Mouse (Mus musculus) left cerebral cortex, adult 9 months (tissue): ENCODE data around the gene Shq1.

Experiments used
- DNase-seq, 2 experiments: peaks; one replicate each; pipeline ENCODE4 v3.0.0; 2022; ENCODE audit warnings: low spot score in 2 of 2

The Shq1 gene

GRCm38 (mm10) chr6:100668858-100669257 lies 2.1 kb downstream of the Shq1 start:
- DNase-seq: no peak

DNA sequence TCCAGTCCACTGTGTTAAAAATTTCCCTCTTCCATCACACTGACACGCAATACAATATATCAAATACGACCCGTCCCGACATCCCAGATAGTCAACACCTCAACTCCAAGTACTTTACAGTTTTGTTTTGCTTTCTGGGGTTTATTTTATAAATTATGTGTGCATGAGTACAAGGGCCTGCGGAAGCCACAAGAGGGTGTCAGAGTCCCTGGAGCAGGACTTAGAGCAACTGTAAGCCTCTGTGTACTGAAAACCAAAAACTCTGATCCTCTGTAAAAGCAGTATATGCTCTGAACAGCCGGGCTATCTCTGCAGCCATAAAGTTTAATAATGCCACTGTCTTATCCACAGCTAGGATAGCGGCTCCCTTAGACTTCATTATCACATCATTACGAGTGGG lies 3.3 kb downstream of the Shq1 start:
- DNase-seq: no peak

- DNase-seq: no peak
These were observed 8.7 kb downstream of the Shq1 start for GRCm38 (mm10) chr6:100662224-100662623.

DNA sequence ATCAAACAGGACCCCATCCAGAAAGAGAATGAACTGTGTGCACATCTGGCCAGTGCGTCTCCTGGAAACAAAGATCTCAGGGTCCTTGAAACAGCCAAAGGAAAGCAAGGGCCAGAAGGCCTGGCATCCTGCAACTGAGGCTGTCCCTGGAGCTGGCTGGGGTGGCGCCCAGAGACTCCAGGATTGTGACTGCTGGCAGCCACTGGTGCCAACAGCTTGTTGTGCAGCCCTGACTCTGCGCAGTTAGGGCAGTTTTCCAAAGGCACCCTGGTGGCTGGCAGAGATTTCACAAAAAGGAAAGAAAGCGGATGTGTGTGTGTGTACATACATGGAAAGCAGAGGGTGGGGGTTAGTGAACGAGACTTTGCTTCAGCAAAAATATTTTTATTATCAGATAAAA lies 10.6 kb downstream of the Shq1 start:
- peak in 1 of 2 experiments; percentile 56 for DNase-seq

- DNase-seq: no peak
These were observed 18.4 kb downstream of the Shq1 start for GRCm38 (mm10) chr6:100652535-100652934.

- no peak for DNase-seq
These were observed 23.8 kb downstream of the Shq1 start for GRCm38 (mm10) chr6:100647196-100647595.

DNA sequence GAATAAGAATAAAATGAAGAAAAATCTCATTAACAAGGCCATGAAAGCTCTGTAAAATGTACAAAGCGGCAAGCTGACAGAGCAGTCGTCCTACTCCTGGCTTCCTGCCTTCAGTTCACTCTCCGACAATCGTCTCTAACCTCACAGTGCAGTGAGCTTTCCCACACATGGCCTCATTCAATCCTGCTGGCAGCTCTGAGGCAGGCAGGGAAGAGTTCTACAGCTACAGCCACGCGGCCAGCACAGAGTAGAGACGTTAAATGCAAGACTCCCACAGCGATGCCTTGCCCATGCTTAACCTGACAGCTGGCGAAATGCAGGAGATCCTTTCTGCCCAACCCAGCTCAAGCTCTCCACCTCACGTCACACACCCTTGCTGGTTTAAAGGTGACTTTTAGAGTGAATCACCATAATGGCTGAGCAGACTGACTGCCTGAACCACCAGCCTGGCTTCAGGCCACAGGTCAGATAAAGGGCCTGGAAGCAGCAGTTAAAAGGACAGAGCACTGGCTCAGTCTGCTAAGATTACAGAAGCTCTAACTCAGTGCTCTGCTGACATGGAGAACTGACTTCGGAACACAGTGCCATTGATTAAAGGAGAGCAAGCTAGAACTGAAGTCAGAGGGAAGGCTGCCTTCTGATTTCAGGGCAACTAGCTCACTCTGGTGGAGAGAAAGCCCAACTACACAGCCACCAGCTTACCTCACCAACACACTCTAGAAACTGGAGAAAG lies 25.3 kb downstream of the Shq1 start:
- peak in 1 of 2 experiments; percentile 67 for DNase-seq

DNA sequence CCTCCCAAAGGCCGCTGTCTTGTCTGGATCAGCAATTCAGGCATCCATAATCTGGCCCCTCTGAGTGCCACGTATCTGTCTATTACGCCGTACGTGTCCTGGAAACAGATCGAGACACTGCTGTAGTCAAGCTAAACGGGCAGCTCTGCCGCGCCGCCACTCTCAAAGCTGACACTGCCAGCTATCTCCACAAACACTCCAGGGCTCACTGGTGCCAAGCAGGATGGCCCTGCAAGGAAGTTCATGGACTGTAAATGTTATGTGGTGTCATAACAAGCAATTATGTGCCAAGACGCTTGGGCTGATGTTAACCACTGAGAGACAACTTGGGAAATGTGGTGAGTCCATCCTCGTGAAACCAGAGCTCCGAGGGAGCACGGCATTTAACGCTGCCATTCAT lies 26.3 kb downstream of the Shq1 start:
- DNase-seq: no peak

- no peak for DNase-seq
These were observed 28.2 kb downstream of the Shq1 start for GRCm38 (mm10) chr6:100642786-100643185.

DNA sequence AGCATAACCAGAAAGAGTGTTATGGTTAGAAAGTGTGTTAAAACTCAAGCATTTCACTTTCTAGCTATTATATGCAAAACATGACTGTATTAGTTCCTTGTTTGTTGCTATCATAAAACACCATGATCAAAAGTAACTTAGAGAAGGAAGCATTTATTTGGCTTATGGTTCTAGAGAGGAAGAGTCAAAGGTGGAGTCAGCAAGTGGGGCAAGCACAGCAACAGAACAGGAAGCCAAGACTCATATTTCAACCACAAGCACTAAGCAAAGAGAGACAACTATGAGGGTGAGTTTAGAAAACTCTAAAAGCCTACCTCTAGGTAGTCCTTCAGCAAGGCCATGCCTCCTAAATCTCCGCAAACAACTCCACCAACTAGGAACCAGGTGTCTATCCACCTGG lies 30.4 kb downstream of the Shq1 start:
- no peak for DNase-seq

- DNase-seq: no peak
These were observed 41.9 kb downstream of the Shq1 start for GRCm38 (mm10) chr6:100629086-100629485.

DNA sequence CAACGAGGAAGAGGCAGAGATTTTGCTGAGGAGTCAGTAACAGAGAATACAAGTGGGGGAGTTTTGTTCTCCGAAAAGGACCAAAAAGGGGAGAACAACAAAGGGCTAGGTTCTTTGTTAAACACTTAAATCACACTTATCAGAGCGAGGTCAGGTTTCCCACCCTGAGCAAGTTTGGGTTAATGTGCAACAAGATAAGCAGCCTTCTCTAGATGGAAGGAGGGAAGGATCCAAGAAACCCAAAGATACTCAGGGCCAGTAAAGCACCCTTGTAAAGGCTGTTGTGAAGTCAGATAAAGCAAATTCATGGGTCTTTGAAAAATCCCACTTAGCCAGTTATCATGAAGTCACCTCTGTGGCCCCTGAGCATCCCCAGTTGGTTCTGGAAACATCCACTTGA lies 42.7 kb downstream of the Shq1 start:
- no peak for DNase-seq

DNA sequence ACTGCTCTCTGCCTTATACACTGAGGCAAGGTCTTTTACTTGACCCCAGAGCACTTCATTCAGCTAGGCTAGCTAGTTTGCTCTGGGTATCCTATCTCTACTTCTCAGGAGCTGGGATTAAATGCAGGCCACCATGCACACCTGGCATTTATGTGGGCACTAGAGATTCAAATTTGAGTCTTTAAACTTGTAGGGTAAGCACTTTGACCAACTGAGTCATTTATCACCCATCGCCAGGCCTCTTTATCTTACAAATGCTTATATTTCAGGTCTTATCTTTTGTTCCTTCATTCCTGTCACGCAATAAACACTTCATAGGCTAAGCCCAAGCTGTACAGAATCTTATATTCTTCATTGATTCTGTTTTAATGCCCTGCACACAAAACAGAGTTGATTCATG lies 47.0 kb downstream of the Shq1 start:
- no peak for DNase-seq

DNA sequence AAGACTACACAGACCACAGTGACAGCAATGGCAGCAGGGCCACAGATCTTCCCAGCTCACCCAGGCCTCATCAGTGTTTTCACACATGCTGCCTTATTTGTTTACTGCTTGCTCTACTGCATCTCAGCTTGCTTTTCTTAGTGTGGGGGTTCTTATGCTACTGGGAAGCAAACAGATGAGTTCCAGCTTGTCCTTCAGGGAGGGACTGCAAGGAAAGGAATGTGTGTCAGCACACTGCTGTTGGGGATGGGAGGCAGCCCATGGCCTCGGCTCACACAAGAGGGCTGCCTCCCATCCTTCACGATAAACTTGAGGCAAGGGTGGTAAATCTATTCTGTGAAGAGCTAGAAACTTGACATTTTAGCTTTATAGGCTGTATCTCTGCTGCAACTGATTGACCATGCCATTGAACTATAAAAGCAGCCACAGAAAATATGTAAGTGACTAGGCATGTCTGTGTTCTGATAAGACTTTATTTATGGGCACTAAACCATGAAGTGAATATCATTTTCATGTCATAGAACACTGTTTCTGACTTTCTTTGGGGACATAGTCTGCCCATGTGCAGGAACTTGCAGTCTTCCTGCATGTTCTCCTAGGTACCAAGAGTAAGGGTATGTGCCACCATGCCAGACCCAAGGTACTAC lies 48.0 kb downstream of the Shq1 start:
- DNase-seq: no peak

DNA sequence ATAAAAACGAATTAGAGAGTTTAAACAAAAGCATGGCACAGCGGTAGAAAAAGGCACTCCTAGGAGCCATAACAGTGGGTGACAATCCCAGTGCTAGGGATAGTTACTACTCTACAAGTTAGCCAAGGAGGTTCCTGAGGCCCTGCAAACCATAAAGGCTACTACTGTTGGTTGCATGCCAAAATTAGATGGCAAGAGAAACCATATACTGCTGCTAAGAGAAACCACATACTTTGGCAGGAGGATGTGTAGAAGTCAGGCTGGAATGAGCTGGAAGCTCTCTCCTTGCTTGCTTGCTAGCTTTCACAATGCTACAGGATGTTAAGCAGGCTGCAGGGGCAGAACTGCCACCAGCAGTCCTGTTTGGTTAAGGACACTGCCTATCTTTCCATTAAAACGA lies 50.5 kb downstream of the Shq1 start:
- no peak for DNase-seq

- DNase-seq: no peak
These were observed 51.6 kb downstream of the Shq1 start for GRCm38 (mm10) chr6:100619309-100619708.

GRCm38 (mm10) chr6:100616133-100616532 lies 54.8 kb downstream of the Shq1 start:
- DNase-seq: no peak

DNA sequence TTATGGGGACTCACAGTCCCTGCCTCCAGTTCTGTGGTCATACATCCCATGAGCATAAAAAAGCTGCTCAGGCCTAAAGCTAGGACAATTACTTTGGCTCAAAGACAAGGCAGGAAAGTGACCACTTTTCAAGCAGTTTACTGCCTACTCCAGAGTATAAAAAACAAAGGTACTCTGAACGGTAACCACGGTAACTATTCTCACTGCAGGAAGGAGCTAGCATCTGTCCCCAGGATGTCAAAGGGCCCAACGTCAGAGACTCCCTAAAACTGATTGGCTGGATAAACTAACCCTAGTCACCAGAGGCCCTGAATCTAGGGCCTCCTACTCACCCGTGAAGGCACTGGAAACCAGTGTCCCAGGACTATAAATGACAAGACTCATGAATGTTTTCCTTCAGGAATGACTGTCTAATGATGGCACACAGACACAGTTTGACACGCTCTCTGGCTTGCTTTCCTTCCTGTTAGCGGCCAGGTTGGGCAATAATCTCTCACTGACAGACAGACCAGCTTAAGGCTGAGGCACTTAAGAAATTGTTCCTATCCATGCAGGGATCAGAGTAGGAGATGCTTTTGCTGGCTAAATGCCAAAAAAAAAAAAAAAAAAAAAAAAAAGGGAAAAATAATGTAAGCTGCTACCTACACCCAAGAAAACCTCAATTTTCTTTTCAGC lies 57.2 kb downstream of the Shq1 start:
- DNase-seq: no peak

DNA sequence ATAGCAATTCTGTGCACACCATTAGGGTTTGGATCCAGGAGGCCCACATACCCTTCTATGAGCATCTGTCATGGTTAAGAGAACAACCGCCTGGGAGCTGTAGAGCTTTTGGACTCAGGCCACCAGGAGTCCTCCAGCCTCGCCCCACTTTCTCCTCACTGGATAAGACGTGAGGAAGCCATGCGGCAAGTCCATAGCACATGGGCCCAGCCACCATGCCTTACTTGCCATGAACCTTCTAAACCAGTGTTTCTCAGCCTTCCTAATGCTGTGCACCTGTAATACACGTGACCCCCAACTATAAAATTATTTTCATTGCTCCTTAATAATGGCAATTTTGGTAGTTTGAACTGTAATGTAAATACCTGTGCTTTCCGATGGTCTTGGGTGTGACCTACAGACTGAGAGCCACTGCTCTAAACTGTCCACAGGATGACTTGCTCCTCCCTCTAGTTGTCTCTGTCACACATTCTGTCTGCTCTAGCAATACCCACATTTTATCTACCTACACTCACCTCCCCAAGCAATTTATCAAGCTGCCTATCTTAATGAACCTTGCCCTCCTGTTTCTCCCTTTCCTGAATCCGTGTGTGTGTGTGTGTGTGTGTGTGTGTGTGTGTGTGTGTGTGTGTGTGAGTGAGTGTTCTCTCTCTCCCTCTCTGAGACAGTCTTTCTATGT lies 59.9 kb downstream of the Shq1 start:
- no peak for DNase-seq

GRCm38 (mm10) chr6:100610182-100610581 lies 60.8 kb downstream of the Shq1 start:
- DNase-seq: no peak

DNA sequence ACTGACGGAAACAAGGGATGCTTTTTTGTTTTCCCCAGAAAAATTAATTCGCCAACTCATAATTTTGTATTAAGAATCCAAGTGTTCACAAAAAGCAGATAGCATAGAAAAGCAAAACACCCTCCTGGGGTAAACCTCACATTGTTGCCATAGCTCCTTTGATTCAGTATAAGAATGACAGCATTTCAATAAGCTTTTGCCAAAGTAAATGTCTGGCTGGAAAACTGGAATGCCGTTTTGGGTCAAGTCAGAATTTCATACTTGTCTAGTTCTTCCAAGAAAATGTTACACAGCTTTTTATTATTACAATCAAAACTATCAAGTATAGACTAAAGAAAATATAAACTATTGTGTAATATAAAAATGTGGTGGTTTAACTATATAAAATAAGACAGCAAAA lies 61.7 kb downstream of the Shq1 start:
- no peak for DNase-seq

DNA sequence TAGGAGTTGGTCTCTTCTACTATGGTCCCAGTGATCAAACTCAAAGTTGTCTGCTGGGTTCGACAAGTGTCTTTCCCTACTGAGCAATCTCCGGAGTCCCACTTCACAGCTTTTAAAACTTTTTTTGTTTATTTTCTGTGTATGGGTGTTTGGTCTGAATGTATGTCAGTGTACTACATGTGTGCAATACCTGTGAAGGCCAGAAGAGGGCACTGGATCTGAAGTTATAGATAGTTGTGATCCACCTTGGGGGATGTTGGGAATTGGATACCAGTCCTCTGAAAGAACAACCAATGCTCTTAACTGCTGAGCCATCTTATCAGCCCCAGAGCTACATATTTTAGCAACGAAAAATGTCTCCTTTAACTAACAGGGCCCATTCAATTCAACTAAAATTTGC lies 62.5 kb downstream of the Shq1 start:
- no peak for DNase-seq

DNA sequence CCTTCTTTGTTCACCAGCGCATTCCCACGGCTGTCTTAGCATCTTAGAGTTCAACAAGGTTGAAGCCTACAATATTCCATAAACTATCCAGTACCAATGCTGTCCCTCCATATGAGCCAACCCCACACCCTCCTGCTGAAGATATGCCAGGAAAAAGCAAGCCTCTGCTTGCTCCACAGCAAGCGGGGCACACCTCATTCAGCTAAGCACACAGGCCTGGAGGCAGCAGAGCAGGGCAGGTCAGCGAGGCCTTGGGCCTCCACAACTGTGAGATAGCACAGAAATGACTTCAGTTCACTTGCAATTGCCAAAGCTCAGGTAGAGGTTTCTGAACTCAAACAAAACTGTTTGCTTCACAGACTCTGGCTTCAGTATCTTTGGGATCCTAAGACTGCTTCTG lies 64.2 kb downstream of the Shq1 start:
- DNase-seq: no peak
